Mouse (Mus musculus) central nervous system, embryonic 11.5 days (tissue): ENCODE results near the gene Rpl14. TPM values are rescaled to one million over a fixed set of nuclear protein-coding genes. Genes with fewer than 3 reads are reported as not detected.

Experiments
- polyA plus RNA-seq: library from polyadenylated mRNA; depleted of rRNA; stranded (reverse); fragments of >200 nt; gene quantifications from 2 replicates; pipeline ENCODE4 v1.2.3, GENCODE M21; 2012; rRNA removed

The Rpl14 gene
- polyA plus RNA-seq = 833 and 1,170 TPM in 2 replicates

GRCm38 (mm10) chr9:120570741-120571592 is at the start of gene Rpl14:
Gene Rpl14 (plus strand): TSS chr9:120571444.

GRCm38 (mm10) chr9:120539662-120540251 is 31.5 kb upstream of the Rpl14 start, which contains the start of gene Entpd3:
Gene Entpd3 (plus strand): TSS chr9:120539818.

Other genes with a start within 250 kb of the Rpl14 start
- gene Eif1b, start 79.2 kb upstream of the Rpl14 start, polyA plus RNA-seq = 101 and 115 TPM in 2 replicates
- gene Entpd3, start 31.6 kb upstream of the Rpl14 start, polyA plus RNA-seq = 0.12 and 0.76 TPM in 2 replicates